Mouse (Mus musculus): Measurements from ENCODE around the gene Gpr179.
"Not testable (repeated sequence)": the region's sequence is repeated elsewhere in the genome, so short reads cannot be mapped to it uniquely, and the experiment has no call there.

Gene Gpr179

DNA sequence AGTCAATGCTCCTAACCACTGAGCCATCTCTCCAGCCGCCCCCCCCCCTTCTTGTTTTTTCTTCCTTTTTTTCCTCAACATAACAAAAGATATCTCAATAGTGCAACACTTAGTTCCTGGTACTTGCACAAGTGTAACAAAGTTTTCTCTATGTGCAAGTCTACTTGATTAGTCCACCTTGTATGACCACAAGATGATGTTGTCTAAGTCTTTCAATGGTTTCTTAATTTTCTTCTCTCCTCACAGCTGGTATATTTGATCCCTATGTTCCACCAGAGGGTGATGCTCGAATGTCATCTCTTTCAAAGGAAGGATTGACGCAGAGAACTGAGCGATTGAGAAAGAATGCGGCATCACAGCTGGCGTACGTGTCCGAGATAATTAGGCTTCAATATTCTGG lies 30.7 kb downstream of the Gpr179 start:
- DNase-seq (ENCODE audit: low spot score), result no peak

DNA sequence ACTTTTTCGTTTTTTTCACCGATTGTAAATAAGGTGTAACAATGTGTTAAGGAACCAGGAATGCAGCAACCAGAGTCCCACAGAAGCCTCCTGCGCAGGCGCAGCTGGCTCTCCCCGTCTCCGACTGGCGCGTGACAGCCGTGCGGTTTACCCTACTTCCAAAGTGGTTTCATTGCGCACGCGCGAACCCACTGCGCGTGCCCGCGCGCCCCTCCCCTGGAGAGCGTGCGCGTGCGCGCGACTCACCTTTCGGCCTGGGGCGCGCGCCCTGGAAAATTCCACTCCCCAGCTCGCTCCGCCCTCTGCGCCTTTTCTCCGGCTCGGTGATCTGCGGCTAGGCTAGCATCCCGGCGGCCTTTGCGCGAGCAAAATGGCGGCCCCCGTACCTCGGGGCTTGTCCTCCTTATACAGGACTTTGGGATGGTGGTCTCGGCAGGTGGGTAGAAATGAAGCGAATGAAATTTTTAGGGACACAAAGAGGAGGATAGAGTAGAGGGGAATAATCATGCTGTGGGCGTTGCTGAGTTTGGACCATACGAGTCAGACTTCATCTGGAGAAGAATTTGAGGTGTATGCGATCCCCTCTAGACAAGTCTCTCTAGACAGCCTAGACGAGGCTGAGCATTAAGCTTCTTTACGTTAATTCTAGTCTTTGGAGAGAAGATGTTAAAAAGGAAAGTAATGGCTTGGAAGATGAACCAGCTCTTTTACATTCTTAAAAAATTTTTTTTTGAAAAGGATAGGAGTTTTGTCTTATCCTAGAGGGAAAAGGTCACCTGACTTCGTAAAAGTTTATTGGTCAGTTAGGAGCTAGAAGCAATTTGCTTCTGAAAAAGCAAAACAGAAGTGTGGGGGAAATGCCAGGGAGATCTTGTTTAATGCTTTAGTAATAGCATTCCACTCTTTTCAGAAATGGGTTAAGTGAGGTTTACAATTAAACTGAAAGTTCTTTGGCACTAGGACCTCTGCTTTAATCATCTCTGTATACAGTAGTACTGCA lies 36.1 kb downstream of the Gpr179 start, which contains the start of gene Mrpl45:
Gene Mrpl45 (plus strand): TSS at position 213 of the 1,000 bp plus-strand sequence.
- peak; percentile 99 for DNase-seq (ENCODE audit: low spot score)

DNA sequence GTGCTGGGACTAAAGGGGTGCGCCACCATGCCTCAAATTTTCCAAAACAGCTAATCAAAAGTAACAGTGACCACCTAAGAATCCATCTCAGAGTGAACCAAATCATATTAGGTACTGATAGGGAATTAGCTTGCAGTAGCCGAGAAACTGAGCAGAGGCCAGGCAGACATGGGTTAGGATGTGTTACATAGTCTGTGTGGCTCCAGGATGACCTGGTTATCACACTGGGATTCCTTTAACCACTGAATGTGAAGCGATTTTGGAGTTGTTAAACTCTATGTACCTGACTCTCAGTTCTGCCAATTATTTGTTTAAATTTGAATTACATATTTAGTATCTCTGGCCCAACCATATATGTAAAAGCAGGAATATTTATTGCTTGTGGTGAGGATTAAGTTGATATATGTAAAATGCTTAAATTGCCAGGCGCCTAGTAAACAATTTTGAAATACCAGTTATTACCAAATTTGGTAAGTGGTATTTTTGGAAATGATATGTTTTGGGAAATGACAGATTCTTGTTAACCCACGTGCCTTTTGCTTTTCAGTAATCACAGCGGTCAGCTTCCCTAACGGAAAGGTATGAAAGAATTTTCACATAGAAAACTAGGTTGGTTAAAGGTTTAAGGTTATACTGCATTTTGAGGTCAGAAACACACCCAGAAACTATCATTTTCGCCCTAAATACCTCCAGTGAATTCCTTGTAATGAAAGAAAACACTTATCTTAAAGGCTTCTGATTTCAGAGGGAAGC lies 37.0 kb downstream of the Gpr179 start:
- no peak for DNase-seq (ENCODE audit: low spot score)

DNA sequence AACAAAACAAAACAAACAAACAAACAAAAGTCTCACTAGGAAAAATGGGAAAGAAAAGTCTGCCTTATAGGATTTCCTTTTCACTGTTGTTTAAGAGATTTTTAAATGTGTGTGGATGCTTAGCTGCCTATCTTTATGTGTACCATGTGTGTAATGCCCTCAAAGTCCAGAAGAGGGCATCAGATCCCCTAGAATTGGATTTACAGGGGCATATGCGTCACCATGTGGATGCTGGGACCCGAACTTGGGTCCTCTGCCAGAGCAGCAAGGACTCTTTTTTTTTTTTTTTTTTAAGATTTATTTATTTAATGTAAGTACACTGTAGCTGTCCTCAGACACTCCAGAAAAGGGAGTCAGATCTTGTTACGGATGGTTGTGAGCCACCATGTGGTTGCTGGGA lies 37.8 kb downstream of the Gpr179 start:
- peak; percentile 45 for DNase-seq (ENCODE audit: low spot score)

DNA sequence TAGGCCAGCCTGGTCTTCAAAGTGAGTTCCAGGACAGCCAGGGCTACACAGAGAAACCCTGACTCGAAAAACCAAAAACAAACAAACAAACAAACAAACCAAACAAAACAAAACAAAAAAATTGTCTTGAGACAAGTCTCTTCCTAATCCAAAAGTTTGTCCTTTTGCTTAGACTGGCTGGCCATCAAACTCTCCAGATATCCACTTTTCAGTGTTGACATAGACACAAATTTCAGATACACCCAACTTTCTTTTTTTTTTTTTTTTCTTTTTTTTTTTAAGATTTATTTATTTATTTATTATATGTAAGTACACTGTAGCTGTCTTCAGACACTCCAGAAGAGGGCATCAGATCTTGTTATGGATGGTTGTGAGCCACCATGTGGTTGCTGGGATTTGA lies 39.0 kb downstream of the Gpr179 start:
- not testable (repeated sequence) for DNase-seq (ENCODE audit: low spot score)

DNA sequence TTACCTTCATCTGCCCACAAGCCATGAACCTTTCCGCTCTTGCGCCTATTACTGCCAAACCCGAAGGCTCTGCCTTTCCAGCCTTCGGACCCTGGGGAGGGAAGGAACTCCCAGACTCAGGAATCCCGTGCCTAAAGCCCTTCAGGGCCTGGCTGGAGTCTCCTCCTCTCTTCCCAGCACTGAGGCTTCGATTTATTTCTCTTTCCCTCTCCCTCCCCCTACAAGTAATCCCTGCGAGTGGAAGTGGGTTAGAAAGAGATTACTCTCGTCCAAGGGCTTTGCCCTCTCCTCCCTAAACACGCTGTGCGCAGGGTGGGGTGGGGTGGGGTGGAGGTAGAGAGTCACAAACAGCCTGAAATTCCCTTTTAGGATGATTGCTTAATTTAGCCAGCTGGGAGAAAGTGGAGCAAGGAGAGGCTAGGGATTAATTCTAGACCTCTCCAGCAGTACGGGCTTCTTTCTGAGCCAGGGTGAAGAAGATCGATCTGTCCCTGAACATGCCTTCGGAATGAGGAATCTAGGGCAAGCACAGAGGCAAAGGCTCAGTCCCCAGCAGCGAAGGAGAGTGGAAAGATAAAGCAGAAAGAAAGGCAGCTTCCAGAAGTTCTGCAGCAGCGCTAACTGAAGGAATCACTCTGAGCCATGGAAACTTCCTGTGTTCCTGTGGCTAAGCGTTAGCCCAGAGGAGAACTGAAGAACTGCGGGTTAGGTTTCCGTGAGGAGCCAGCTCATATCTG lies 40.8 kb downstream of the Gpr179 start:
- no peak for DNase-seq (ENCODE audit: low spot score)

DNA sequence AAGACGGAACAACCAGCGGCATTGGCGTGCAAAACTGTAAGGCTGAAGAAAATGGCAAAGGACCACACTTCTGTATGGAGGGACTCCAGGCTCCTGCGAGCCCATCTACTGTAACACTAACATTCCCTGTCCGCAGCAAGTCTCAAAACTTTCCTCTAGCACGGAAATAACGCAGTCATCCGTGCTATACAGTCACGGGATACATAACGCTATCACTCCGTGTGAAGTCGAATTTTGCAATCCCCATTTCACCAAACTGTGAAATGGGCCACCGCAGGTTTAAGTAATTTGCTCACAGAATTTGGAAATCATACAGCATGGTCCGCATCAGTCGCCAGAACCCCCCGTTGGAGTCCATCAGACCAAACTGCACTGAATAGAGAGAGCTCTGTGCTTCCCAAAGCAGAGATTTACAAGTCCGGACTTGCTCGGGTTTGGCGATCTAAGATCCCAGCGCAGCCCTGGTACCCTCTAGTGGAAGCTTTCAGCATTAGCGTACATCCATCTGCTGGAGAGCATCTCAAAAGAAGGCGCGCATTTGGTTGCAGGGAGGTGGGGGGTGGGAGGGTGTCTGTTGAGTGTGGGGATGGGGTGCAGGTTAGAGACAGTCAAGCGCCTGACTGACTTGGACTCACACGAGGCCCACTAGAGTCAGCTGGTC lies 41.8 kb downstream of the Gpr179 start:
- DNase-seq (ENCODE audit: low spot score), result peak; percentile 40

DNA sequence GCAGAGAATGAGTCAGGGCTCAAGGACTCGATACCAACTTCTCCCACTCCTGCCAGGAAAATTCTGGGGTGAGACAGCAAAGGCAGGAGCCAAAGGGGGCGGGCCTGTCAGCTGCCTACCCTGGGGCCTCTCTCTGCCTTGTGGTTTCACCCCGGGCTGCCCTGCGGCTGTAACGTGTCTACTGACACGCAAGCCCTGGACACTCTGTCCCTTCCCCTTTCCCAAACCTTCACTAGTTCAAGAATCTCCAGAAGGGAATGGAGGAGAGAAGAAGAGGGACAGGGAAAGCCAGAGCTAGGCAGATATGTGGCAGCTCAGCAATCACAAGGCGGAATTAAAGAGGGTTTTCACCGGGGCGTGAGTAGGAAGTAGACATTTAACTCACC lies 42.4 kb downstream of the Gpr179 start:
- no peak for DNase-seq (ENCODE audit: low spot score)

DNA sequence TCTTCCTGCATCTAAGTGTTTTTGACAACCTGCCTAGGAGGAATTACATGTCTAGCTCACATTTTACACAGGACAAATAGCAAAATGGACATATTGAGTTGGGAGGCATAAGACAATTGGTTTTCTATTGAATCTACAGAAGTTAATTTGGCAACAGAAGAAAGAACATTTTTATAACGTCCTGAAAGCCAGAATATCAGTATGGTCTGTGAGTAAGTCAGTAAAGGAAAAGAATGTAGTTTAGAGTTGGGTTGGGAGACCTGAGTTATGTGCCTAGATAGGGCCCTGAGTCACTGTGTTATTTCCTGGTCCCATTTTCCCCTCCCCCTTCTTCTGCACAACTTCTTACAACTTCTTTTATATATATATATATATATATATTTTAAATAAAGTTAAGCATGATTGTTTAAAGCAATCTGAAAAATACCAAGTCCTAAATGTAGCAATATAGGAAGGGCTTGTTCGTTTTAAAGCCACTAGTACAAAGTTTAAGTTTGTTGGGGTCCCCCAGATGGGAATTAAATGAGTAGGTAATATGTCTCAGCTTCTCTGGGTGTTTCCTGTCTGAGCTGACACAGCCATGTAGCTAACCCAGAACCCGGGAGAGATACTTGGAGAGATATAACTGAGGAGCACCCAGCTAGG lies 42.9 kb downstream of the Gpr179 start:
- no peak for DNase-seq (ENCODE audit: low spot score)

DNA sequence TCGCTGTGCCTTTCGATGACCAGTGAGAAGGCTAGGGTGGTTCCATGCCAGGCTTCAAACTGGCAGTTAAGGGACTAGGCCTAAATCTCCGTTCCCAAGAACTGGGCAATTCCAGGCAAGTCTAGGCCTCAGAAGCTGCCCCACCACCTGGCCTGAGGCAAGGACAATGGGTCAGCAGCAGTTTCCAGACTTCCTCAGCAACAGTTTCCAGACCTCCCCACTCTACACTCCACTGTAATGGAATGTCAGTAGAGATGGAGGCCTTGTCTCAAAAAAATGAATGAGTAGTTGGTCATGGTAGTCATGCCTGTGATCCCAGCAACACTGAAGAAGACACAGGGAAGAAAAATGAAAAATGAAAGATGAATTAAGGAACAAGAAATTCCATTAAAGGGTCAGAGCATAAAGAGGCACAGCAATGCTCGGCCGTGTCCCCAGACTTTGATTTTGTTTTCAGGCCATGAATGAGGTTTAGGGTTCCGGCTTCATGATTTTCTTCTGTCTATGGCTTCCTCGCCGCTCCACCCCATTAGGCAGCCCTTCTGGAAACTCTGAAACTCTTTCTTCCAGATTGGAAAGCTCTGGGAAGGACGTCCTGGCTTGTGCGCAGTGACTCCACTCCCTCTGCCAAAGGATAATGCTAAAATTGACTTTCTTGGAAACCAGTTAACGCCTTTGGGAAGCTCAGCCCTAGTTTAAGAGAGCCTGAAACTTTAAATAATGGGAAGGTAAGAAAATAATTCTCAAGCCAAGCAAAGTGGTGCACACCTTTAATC lies 44.4 kb downstream of the Gpr179 start:
- DNase-seq (ENCODE audit: low spot score), result no peak

DNA sequence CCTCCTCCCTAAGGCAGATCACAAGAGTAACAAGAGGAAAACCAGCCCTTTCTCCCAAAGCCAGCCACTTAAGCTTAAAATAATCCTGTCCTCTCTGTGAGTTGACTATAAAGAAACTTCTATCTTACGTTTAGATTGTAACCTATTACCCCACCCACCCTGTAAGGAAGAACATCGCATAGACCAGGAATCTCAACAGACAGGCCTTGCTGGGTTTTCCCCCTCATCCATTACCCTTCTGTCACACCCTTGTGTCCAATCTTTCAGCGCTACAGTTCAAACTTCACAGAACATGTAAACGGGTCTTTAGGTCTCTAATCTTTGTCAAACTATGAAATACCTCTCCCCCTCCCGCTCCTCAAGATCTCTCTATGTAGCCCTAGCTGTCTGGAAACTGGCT lies 47.2 kb downstream of the Gpr179 start:
- no peak for DNase-seq (ENCODE audit: low spot score)

DNA sequence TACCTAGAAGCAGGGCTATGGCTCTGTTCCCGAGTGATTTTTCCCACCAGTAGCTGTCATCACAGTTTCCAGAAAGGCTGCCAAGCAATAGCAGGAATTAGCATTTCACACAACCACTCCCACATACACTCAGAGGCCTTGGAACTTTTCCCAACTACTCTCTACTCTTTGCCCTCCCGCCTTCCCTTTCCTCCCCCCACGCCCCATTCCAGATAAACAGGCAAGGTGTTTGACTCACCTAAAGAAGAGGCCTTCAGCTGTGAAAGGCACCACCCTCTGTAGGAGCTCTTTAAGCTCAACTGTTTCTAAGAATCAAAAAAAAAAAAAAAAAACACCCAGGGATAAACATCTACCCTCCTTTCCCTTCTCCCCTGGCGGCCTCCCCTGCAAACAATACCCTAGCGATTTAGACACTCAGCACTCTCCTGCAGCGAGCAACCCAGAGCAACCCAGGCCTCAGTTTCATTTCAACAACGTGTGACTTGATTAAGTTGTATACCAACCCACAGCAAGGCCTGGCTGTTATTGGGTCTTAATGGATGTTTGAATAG lies 49.6 kb downstream of the Gpr179 start:
- DNase-seq (ENCODE audit: low spot score), result no peak

DNA sequence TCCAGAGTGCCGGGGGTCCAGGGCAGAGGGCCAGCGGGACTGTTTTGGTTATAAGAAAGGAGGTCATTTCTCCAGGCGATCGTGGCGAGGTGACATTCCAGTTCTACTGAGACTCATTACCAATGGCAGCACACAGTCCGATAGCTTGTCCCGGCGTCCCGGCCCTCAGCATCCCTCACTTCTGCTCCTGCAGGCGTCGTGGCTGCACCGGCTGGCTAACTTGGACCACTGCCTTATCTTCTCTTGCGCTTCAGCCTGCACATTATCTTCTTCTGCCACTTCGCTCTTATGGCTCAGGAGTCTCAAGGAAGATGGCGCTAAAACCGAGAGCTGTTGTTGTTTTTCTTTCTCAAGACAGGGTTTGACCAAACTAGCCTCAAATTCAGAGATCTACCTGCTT lies 50.5 kb downstream of the Gpr179 start:
- DNase-seq (ENCODE audit: low spot score), result no peak

DNA sequence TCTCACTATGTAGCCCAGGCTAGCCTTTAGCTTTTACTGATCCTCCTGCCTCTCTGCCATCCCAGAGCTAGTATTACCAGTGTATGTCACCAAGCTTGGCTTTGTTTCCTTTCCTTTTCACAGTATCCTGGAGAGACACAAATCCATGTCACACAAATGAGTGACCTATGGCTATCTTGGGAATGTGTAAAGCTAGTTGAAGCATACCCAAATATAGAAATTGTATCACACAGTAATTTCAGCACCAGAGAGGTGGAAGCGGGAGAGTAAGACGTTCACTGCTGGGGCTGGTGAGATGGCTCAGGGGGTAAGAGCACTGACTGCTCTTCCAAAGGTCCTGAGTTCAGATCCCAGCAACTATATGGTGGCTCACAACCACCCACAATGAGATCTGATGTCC lies 51.9 kb downstream of the Gpr179 start:
- no peak for DNase-seq (ENCODE audit: low spot score)

DNA sequence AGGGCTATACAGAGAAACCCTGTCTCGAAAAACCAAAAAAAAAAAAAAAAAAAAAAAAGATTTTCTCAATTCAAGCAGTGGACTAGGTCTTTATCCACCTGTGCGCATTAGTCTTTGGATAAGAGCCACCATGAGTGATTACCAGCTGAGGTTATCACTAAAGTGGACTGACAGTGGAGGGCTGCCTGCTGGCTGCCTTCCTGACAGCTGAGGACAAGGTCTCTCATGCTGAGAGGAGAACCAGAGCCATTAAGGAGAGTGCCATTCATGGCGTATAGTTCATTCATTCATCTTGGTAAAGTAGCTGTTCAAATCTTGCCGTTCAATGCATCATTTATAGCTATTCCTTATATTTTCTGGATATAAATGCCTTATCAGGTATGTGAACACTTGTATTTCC lies 55.3 kb downstream of the Gpr179 start:
- no peak for DNase-seq (ENCODE audit: low spot score)

DNA sequence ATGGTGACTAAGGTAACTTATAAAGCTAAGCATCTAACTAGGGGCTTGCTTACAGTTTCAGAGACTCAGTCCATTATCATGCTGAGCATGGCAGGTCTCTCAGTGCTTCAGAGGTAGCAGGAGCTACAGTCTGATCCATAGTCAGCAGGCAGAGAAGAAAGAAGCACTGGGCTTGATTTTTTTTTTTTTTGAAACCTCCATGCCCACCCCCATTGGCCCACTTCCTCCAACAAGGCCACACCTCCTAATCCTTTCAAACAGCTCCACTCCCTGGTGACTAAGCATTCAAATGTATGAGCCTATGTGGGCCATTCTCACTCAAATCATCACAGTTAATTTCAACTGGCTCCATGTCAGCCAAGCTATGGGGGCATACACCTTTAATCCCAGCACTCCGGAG lies 59.1 kb downstream of the Gpr179 start:
- DNase-seq (ENCODE audit: low spot score), result no peak

DNA sequence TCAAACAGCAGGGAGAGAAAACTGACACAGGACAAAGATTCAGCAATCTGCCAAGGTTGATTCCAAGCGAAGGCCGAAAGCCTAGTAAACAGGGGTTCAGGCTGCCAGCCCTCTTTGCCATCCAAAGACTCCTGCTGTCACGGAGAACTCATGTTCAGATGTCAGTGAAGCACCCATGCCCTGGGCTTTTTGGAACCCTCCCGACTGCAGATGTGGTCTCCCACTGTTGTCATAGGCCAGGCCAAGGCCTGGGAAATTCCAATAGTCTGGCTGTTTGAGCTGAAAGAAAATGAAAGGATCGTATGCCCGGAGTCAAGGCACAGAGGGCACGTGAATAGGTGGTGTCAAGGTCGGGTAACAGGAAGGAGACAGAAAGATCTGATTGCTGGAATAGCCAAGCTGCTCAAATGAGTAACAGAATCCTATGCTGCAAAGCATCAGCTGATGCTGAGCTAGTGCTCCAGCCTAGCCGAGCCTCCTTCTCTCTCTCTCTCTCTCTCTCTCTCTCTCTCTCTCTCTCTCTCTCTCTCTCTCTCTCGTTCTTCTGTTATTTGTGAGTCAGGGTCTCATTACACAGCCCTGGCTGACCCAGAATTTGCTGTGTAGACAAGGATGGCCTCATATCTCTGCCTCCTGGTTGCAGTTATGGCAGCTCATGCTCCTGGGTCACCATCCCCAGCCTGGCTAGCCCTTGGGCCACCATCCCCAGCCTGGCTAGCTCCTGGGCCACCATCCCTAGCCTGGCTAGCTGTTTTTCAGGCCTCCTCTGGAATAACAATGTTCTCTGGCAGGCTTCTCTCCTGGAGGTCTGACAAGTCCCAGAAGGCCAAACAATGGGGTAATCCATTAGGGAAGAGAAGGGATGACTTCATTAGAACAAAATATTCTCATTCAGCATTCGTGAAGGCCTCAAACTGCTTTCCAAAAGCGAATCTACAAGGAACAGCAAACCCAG lies 62.3 kb downstream of the Gpr179 start:
- DNase-seq (ENCODE audit: low spot score), result no peak

DNA sequence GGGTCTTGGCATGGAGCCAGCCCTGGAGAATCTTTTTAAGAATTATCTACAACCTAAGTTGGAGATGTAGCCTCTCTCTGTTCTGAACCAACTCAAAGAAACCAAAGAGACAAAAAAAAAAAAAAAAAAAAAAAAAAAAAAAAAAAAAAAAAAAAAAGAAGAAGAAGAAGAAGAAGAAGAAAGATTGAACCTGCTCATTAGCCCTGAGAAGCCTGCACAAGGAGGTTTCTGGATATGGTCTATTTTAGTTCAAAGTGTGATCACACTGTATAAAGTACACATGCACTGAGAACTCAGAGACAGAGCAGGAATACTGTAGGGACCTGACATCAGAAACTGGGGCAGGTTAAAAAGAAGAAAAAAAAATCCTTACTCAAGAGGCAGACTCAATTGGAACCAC lies 64.2 kb downstream of the Gpr179 start:
- no peak for DNase-seq (ENCODE audit: low spot score)

DNA sequence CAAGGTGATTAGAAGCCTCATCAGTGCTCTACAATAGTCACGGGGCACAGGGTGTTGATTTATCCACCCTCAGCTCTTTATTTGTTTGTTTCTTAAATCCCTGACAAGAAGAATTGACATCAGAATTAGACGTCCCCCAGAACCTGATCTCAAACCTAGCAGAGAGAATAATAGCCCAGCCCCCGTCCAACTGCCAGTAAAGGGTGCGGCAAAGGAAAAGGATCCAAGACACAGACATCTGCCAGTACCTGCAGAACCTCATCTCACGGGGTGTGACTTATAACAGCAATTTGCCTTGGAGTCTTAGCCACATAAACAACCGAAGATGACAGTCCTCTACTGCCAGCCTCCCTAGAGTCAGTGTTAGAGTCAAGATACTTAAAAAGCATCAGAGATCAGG lies 64.9 kb downstream of the Gpr179 start:
- DNase-seq (ENCODE audit: low spot score), result no peak
